Mouse (Mus musculus): ENCODE results near the gene Maml3. TPM values are rescaled to one million over a fixed set of nuclear protein-coding genes. Genes with fewer than 3 reads are reported as not detected.

Gene Maml3
- total RNA-seq, 2 experiments from 2014 or later, result 8.7 to 9.8 TPM

DNA sequence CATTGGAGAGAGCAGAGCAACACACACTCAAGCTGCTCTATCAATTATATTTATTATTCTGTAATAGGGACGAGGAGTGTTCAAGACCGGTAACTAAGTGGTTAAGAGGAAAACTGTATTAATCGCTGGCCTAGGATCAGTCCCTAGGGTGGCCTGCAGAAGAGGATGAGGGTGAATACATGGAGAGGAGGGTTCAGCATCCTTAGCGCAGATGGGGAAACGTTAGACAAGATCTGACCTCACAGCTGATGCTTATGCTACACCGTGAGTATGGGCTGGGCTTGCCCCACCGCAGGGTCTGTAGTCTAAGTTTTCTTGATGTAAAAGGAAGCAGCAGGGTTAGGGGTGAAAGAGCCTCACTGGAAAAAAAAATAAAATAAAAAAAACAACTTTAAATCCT lies 285.8 kb downstream of the Maml3 start:
- Histone ChIP-seq H3K27ac (no peak overlapping the region), H3K4me3 (no peak overlapping the region)
- TF ChIP-seq CTCF (conservative IDR thresholded peaks at IDR 0.05), result no peak
- DNase-seq (ENCODE audit: low spot score in 2 of 2), result no peak

DNA sequence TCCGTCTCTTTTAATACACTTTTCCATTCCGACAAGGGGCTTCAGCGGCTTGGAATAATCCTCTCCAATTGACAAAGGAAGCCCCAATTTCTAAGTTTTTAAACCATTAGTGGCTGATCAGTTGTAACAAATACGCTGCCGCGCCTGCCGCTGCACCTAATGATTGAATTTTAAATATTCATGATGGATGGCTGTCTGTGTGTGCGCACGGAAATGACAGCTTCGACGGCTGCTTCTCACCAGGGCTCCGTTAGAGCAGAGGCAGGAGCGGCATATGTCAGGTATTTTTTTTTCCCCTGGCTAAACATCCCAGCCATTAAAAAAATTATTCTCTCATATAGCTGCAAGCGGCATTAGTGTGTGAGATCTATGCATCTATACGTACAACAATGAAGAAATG lies 287.0 kb downstream of the Maml3 start:
- Histone ChIP-seq H3K27ac (no peak overlapping the region), H3K4me3 (no peak overlapping the region)
- no peak for TF ChIP-seq CTCF (conservative IDR thresholded peaks at IDR 0.05)
- DNase-seq (ENCODE audit: low spot score in 2 of 2), result no peak

DNA sequence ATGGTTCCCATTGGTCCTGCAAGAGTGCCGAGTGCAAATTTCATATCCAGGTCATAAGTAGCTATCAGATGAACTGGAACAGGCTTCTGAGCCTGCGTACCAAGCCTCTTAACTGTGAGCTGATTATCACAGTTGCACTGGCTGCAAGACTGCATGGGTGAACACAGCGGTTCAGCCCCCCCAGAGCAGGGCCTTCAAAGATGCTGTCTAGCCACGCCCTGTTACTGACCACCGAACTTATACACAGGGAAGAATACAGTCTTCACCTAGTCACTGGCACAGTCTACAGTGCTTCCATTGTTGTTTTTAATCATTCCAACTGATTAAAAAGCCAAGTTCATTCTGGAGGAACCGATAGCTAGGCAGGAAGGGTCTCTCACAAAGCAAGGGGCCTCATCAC lies 287.5 kb downstream of the Maml3 start:
- DNase-seq (ENCODE audit: low spot score in 2 of 2), result no peak
- Histone ChIP-seq H3K4me3 (no peak overlapping the region), H3K27ac (no peak overlapping the region)
- TF ChIP-seq CTCF (conservative IDR thresholded peaks at IDR 0.05), result no peak

DNA sequence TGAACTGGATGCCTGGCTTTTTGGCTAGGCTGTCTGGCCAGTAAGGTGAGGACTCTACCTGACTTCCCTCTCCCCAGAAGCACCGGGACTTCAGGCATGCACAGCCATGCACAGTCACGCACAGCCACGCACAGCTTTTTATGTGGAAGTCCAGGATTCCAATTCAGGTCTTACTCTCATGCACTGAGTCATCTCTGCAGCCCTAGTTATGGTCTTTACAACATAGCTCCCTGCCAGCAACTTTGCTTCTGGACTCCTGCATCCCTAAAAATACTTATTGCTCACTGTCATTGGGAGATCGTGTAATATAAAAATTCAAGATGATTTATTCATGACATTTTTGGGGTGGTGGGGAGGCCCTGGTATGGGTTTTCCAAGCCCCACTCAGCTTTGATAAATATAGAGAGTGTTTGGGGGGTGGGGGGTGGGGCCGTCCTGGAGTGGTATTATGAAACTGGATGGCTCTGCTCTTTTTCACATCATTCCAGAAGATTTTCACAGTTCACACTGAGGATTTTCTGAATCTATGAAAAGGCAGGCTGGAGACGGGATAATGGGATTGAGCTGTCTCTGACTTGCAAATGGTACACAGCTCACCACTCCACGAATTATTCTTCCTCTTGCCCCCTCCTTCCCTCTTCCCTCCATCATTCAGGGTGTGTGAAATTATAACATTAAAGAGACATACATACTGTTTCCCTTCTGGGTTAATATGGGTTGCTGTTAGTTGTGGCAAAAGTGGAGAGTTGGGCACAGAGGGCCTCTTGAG lies 288.2 kb downstream of the Maml3 start:
- TF ChIP-seq CTCF (conservative IDR thresholded peaks at IDR 0.05), result no peak
- no peak overlapping the region for H3K27ac ChIP-seq
- H3K4me3 ChIP-seq, result no peak overlapping the region
- DNase-seq (ENCODE audit: low spot score in 2 of 2), result no peak

DNA sequence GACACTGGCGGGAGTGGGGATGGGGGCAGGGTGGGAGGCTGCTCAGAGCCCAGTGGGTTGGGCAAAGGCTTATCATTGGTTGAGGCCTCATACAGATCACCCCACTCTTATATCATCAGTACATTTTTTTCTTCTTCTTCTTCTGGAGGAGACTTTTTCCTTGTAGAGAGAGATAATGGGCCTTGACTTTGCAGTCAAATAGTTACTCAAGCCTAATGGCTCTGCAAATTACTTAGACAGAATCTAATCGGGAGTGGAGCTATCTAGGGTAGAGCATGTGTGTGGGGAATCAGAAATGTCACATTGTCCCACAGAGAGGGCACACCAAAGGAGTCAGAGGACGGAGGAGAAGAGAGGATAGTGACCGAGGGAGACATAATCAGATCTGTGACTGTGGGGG lies 290.8 kb downstream of the Maml3 start:
- no peak for TF ChIP-seq CTCF (conservative IDR thresholded peaks at IDR 0.05)
- Histone ChIP-seq H3K4me3 (no peak overlapping the region), H3K27ac (no peak overlapping the region)
- no peak for DNase-seq (ENCODE audit: low spot score in 2 of 2)

DNA sequence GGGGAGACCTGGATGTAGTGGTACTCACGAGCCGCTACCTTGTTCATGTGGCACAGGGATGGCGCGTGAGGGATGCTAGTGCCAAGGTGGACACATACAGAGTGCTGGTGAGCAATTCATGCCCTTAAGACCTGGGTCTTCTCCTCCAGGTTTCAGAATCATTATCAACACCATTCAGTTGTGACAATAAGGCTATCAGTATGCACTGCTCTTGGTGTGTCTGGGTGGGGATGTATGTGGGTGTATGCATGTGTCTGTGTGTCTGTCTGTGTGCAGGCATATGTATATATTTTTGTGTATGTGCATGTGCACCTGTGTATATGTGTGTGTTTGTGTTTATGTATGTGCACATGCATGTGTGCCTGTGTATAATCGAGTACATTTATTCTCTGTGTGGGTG lies 291.7 kb downstream of the Maml3 start:
- H3K4me3 ChIP-seq, result no peak overlapping the region
- no peak for DNase-seq (ENCODE audit: low spot score in 2 of 2)
- no peak for TF ChIP-seq CTCF (conservative IDR thresholded peaks at IDR 0.05)
- H3K27ac ChIP-seq, result 0 out of 2 replicates have a peak overlapping the region, but pooled peaks have one; percentile 29

DNA sequence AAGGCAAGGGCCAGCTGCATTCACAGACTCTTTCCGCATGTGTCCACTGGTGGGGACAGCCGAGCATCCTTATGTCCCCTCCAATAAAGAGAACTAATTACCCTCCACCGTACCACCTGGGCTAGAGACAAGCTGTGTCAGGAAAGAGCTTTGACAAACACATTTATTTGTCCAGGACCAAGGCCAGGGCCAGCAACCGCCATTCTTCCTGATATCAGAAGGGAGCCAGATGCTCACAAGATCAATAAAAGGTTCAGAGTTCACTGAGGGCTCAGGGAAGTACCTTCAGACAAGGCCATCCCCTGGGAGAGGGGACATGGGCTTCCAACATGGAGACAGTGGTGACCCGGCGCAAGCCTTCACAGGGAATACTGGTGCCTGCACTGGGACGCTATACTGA lies 294.1 kb downstream of the Maml3 start:
- H3K27ac ChIP-seq, result no peak overlapping the region
- no peak for TF ChIP-seq CTCF (conservative IDR thresholded peaks at IDR 0.05)
- no peak overlapping the region for H3K4me3 ChIP-seq
- DNase-seq (ENCODE audit: low spot score in 2 of 2), result no peak

DNA sequence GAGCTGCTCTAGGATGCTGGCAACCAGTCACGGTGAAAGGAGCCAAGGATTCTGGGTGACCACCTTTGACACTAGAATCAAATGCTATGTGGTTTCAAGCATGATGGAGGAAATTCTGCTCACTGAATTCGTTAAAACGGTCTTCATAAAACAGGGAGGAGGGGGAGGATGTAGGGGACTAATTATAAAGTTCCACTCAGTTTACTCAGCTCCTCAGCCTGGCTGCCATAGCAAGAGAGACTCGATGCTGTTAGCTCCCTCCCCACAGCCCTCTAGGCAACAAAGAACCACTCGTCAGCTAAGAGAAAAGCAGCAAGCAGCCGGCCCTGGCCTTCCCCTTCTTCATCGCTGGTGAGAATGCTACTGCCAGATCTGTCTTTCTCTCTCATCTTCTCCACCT lies 295.1 kb downstream of the Maml3 start:
- Histone ChIP-seq H3K4me3 (no peak overlapping the region), H3K27ac (peak overlapping the region; percentile 10; the same call in 1 of the 2 replicates)
- DNase-seq (ENCODE audit: low spot score in 2 of 2), result no peak
- TF ChIP-seq CTCF (conservative IDR thresholded peaks at IDR 0.05), result no peak

DNA sequence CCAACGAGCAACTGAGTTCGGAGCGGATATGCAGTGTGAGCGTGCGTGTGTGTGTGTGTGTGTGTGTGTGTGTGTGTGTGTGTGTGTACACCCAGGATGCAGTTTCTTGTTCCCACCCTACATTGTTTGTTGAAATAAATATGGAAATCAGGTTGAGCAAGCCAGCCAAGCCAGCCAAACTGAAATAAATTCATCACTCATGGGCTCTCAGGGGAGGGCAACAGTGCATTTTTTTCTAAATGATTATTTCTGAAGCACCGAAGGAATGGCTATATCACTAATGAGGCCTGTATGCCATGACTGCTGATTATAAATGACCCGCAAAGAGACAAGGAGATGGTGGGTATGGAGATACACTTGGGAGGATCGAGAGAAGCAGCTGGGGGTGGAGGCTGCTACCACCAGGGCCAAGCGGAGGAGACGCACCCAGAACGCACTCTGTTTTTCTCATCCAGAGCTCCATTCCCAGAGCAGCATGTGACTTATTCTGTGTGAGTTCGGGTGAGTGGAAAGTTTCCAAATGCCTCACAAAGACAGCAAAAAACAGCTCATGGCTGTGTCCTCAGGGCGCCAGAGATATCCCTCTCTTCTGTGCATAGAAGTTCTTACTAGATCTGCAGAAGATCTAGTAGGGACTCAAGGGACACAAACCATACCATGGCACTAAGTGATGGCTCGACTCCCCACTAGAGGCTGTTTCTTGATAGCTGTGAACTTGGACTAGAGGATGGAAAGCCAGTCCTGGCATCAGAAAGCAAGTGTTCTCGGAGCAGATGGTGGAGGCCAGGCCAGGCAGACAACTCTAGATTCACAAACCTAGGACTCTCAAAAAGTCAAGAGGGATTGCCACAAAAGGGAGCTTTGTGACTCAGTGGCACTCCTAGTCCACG lies 296.6 kb downstream of the Maml3 start:
- DNase-seq (ENCODE audit: low spot score in 2 of 2), result peak; percentile 33 to 36
- H3K27ac ChIP-seq, result peak overlapping the region; percentile 77
- TF ChIP-seq CTCF (conservative IDR thresholded peaks at IDR 0.05), result no peak
- no peak overlapping the region for H3K4me3 ChIP-seq

DNA sequence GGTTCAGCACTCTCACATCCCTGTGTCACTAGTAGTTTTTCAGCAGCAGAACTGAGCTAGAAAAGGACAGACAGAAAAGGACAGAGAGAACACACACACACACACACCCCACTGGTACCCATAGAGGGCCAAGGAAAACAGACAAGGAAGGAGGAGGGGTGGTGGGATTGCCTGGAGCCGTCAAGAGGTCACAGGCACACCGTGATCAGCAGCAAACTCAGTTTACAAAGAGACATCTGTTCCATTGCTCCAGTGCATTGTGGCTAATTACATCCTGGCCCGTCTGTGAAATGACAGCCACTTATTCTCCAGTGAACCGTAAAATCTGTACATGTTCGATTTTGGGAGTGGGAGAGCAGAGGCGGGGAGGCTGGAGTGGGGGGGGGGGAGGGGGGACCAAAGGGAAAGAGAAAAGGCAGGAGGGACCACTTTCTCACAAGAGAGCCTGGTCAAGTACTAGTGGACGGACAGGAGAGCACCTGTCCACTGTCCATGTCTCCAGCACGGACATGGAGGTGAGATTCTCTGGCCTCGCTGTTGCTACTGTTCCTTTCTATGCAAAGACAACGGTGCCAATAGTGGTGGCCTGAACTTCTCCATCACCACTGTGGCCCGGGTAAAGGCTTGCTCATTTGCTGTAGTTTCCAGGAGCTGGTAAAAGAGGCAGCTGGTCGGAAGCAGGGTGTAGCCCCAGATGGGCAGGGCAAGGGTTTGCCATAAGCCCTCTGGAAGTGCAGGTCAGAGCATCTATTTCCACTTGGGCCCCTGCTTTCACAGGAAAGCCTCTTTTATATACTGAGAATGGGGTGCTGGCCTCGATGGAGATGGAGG lies 299.2 kb downstream of the Maml3 start:
- peak overlapping the region; percentile 39; the same call in 1 of the 2 replicates for H3K27ac ChIP-seq
- no peak for TF ChIP-seq CTCF (conservative IDR thresholded peaks at IDR 0.05)
- DNase-seq (ENCODE audit: low spot score in 2 of 2), result no peak

DNA sequence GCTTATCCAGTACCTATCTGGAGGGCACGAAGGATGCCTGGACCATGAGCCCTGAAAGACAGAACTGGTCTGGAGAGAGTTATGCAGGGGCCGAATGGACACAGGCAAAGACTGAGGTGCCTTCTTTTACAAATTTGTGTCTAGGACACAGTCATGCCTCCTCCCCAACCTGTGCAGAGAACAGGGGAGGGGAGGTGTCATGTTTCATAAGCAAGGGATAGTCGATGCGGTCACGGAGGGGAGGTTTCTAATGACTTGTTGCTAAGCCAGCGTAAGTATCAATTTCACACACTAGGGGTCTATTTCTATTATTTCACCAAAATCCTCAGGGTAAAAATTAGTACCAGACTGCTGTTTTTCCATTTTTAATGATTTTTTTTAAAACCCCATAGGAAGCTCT lies 301.0 kb downstream of the Maml3 start:
- Histone ChIP-seq H3K27ac (no peak overlapping the region), H3K4me3 (no peak overlapping the region)
- no peak for TF ChIP-seq CTCF (conservative IDR thresholded peaks at IDR 0.05)
- DNase-seq (ENCODE audit: low spot score in 2 of 2), result no peak

More for the DNA sequence above, 299.2 kb downstream of the Maml3 start:
- H3K4me3 ChIP-seq, result no peak overlapping the region

DNA sequence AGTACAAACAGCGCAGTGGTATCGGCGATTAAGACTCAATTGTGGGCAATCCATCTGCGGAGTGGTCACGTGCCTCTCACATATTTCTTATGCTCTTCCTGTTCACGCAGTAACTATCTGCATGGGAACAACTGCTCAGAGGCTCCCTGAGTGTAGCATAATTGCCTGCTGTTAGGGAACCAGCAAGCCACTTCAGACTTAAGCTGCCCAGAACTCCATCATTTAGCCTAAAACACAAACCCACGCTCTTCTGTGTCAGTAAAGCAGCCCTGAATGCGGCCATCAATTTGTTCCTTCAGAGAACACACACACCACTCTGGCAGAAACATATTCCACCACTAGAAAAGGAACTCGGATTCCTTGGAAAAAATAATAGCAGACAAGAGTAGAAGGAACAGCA lies 305.2 kb downstream of the Maml3 start:
- DNase-seq (ENCODE audit: low spot score in 2 of 2), result no peak
- Histone ChIP-seq H3K27ac (no peak overlapping the region), H3K4me3 (no peak overlapping the region)
- no peak for TF ChIP-seq CTCF (conservative IDR thresholded peaks at IDR 0.05)

DNA sequence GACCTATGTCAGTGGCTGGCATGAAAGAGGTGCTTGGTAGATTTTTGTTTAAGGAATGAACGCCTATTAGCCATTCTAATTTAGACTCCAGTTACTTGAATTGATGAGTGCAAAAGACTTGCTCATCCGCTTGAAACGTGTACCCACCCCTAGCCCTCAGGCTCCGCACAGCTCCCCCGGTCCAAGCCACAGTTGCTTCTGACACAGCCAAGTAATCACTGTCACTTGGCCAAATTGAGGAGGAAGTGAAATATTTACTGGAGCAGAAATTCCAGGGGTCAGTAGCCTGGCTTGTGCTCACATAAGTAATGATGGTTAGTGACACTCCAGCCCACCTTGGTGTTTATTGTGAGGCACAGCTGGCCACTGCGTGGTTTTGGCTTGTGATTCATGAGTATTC lies 308.0 kb downstream of the Maml3 start:
- H3K4me3 ChIP-seq, result peak overlapping the region; percentile 37
- TF ChIP-seq CTCF (conservative IDR thresholded peaks at IDR 0.05), result no peak
- peak overlapping the region; percentile 62 for H3K27ac ChIP-seq
- DNase-seq (ENCODE audit: low spot score in 2 of 2), result no peak
